Mouse (Mus musculus): ENCODE measurements at regions not wholly inside any gene's neighbourhood (a gene's known extent, or its start where the extent isn't known, plus 50 kb on each side); places are given as distances from the start of the nearest gene placed in this dataset.

- DNase-seq (ENCODE audit: low spot score) = peak; percentile 78
Measured at GRCm38 (mm10) chr16:95647854-95648253, 54.0 kb upstream of the Ets2 start.

DNA sequence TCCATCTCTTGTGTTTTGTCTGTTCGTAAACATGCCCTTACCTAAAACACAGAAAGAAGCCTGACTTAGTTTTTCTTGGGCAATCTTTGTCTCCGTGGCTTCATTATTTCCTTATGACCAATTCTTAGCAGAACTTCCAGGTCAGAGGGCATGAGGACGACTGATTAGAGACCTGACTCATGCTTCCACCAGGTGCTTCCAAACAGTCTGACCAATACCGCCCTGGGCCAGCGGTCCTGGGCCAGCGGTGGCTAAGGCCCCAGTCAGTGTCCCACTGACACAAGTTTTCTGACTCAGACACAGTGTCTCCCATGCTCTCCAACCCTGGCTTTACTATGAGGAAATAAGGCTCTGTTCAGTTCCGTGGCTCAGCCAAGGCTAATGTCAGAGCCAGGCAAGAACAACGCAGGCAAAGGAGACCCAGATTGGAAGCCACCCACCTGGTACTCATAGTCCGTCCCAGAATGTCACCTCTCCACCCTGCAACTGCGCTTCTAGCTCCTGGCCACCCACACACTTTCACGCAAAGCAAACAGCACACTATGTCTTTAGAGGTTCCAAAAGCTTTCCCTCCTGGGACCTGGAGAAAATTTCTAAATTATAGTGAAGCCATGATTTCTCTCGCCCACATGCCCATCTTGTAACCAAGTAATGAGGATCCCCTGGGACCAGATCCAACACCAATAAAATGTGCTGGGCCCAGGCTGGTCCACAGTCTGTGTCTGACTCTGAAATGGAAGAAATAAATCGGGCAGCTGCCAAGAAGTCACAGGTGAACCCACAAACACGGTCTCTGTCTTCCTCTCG, 56.6 kb upstream of the Erg start:
- DNase-seq (ENCODE audit: low spot score) = no peak

- DNase-seq (ENCODE audit: low spot score) = no peak
Measured at GRCm38 (mm10) chr16:95640670-95641069, 54.3 kb upstream of the Erg start.

- no peak for DNase-seq (ENCODE audit: low spot score)
Measured at GRCm38 (mm10) chr16:95639677-95640076, 53.3 kb upstream of the Erg start.

GRCm38 (mm10) chr16:95637850-95638249, 51.5 kb upstream of the Erg start:
- DNase-seq (ENCODE audit: low spot score) = no peak

- no peak for DNase-seq (ENCODE audit: low spot score)
Measured at GRCm38 (mm10) chr16:95636615-95637014, 50.2 kb upstream of the Erg start.

Data from lung, postnatal 25 days (tissue).